Mouse (Mus musculus) C2C12 (cell line): ENCODE measurements around the gene Urm1.
"Not testable (repeated sequence)": the region's sequence is repeated elsewhere in the genome, so short reads cannot be mapped to it uniquely, and the experiment has no call there.

ENCODE experiments used
- CEBPB ChIP-seq: IDR thresholded peaks from one replicate; pipeline ENCODE4 v1.6.1; 2011; ENCODE audit warnings: low read depth, mild to moderate bottlenecking, control low read depth, moderate library complexity
- CTCF ChIP-seq: IDR thresholded peaks from one replicate; pipeline ENCODE4 v1.5.1; 2011; ENCODE audit not compliant: control insufficient read depth, insufficient read depth, insufficient read length
- FOSL1 ChIP-seq: IDR thresholded peaks from one replicate; pipeline ENCODE4 v1.8.0; 2011; ENCODE audit warnings: mild to moderate bottlenecking, low read length; ENCODE audit not compliant: poor library complexity, insufficient read depth, severe bottlenecking
- MAX ChIP-seq: IDR thresholded peaks from one replicate; pipeline ENCODE4 v1.6.1; 2011; ENCODE audit warnings: mild to moderate bottlenecking, control low read depth
- MYOD1 ChIP-seq: IDR thresholded peaks from one replicate; pipeline ENCODE4 v1.6.1; 2011; ENCODE audit warnings: low read depth; ENCODE audit not compliant: control insufficient read depth, insufficient read length
- MYOG ChIP-seq: IDR thresholded peaks from one replicate; pipeline ENCODE4 v1.6.1; 2011; ENCODE audit not compliant: control insufficient read depth, insufficient read length; ENCODE audit errors: extremely low read depth
- USF1 ChIP-seq: IDR thresholded peaks from one replicate; pipeline ENCODE4 v1.6.1; 2011; ENCODE audit warnings: low read depth, mild to moderate bottlenecking, control low read depth, moderate library complexity

GRCm38 (mm10) chr2:29886659-29887292 is 66.9 kb downstream of the Urm1 start:
- not testable (repeated sequence) for TF ChIP-seq CTCF, USF1, MYOD1, CEBPB, MAX, FOSL1, MYOG
